Mouse (Mus musculus): ENCODE data around the gene Sord. TPM values are rescaled to one million over a fixed set of nuclear protein-coding genes. Genes with fewer than 3 reads are reported as not detected.
"Not testable (repeated sequence)": the region's sequence is repeated elsewhere in the genome, so short reads cannot be mapped to it uniquely, and the experiment has no call there.

Sord gene
- total RNA-seq (2021) = 10 to 100 TPM; 12.6 to 15.8 TPM
- long read RNA-seq, transcript Sord-201 (9 exons, 2,352 nt) = major isoform, 12 of 15 reads
- long read RNA-seq, partial matches to known transcripts = 1 of 15 reads
- long read RNA-seq, other reads (novel, unspliced or antisense) = 2 of 15 reads

DNA sequence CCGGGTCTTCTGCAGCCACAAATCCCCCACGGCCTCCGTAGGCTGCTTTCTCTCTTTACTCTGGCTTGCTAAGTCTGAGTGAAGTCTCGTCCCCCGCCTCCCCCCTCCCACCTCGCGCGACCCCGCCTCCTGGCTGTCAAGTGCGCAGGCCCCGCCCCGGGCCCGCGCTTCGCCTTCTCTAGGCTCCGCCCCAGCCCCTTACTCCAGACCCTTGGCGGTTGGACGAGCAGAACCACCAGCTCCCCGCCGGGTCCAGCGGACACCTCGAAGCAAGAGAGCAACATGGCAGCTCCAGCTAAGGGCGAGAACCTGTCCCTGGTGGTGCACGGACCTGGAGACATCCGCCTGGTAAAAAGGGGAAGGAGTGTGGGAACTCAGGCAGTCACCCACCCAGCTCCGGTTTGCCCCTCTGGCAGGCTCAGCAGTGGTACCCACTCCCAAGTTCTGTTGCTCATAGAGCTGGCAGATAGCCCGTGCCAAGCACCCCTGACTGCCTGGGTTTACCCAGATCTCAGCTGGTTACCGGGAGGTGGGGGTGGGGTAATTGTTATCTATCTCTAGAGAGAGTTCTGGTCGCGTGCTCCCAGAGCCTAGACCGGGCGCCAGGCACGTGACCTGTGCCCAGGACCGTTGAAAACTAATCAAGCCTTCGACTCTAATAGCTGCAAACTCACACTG lies at the start of gene Sord:
Gene Sord, plus strand, starts transcription at position 139 of the 678 bp plus-strand sequence.
- DNase-seq (ENCODE audit: low spot score in 2 of 2) = peak; percentile 73 to 82

DNA sequence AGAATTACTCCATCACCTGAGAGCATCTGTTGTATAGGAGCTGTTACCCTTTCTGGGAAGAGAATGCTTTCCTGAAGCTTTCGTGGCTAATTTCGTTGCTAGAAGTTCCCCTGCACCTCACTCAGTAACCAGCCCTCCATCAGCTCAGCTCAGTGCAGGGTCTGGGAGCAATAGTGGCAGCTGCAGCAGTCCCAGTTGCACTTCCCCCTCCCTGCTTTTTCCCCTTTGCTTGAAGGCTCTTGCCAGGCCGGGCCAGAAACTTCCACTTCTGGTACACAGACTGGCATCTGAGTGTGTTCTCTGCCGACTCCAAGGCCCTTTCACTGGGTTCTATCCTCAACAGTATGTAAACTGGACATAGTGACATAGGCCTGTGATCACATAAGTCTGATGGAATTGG lies 49.5 kb upstream of the Sord start:
- DNase-seq (ENCODE audit: low spot score in 2 of 2) = no peak

DNA sequence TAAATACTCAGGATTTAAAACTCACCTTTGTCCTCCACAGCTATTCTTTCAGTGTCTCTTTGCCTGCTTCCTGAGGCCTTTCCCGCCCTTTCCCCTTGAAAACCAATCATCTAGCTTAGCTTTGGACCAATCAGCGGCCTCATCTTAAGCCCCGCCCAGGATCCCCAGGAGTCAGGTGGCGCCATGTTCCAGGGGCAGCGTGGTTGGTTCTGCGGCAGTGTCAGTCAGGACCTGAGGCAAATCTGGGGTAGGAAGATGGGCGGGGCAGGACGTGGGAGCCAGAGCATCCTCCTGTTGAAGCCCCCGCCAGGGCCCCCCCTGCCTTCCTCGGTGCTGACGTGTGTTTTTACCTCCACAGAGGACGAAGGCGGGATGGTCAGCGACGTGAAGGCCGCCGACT lies 48.4 kb upstream of the Sord start, which contains the start of the genes Patl2 and Terb2:
Gene Patl2, minus strand, starts transcription at position 84 of the 400 bp plus-strand sequence.
Gene Terb2, plus strand, starts transcription at position 167 of the 400 bp plus-strand sequence.
- no peak for DNase-seq (ENCODE audit: low spot score in 2 of 2)

DNA sequence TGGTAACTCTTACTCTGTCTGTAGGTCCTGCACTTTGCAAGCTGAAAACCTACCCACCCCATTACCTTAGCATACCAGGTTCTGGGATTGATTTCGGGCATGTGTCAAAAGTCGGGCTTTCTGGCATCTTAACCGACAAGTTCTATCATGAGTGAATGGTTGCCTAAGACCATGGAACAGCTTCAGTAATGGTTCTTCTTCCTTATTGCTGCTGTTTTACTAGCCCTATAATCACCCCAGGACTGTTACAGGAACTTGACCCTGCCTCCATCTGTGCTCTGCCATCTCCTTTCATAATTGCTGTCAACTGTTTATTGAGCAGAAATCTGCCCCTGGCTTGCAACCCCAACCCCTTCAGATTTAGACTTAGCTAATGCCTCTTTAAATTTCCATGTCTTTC lies 47.8 kb upstream of the Sord start:
- no peak for DNase-seq (ENCODE audit: low spot score in 2 of 2)

DNA sequence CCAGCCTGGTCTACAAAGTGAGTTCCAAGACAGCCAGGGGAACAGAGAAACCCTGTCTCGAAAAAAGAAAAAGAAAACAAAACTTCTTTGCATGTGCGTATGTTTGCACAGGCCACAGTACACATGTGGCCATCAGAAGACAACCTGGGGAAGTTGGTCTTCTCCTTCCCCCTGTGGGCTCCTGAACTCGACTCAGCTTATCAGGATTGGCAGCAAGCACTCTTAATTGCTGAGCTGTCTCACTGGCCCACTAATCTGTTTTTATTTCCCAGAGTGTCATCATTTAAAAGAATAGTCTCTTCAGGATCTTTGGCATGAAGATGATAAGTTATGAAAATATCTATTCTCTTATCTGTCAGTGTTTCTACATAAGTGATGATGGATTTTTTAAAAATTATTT lies 42.7 kb upstream of the Sord start:
- no peak for DNase-seq (ENCODE audit: low spot score in 2 of 2)

DNA sequence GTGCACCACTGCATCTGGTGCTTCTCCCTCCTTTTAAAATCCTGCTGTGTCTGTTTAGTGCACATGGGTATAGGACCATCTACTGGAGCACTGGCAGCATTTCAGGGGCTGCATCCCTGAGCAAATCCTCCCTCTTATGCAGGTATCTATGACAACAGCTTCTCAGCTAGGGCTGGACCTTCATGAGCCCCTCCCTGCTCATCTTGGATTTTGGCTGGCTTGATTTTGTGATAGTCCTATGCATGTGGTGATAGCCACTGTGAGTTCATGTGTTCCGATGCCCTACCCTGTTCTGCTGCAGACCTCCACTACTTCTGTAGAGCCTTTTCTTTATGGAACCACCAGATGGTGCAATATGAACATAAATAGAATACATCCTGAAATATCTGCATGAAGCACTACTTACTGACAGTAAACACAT lies 40.0 kb upstream of the Sord start:
- DNase-seq (ENCODE audit: low spot score in 2 of 2) = peak; percentile 8 to 16

DNA sequence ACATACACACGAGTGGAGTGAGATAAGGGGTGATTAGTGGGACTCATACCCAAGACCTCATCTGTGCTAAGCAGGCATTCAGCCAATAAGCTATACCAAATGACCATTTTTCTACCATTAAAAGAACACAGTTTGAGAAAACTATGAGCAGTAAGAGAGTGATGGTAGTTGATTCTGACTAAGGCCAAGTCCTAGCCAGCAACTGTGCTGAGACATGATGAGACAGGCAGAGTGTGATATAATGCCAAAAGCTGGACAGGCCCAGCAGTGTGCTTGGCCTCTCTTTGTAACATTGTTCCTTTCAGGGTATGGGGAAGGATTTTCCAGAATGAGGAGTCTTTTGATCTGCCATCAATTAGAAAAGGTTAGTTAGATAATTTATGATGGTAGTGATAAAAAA lies 33.0 kb upstream of the Sord start:
- DNase-seq (ENCODE audit: low spot score in 2 of 2) = no peak

DNA sequence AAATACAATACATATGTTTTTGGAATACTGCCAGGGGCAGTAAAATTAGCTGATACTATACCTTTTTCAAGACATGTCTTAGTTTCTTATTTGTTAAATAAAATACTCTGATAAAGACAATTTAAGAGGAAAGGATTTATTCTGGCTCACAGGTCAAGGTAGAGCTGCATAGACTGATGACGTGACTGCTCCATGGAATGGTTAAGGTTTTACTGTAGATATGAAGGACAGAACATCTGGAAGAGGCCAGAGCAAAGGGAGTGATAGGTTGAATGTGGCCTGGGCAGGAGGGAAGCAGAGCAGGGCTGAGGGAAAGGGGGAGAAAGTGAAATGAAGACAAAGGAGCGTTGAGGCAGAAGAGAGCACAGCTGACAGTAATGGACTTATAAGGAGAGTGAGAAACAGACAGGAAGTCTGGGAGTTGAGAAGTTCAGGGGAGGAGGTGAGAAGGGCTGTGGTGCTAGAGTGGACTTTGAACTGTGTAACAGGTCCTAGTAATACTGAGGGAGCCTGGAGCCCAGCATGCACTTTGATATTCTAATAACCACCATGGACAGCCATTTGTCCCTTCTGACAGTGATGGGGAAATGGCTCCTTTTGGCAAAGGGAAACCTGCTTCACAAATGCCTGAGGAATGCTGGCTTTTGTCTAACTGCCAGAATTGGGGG lies 28.0 kb upstream of the Sord start:
- no peak for DNase-seq (ENCODE audit: low spot score in 2 of 2)

DNA sequence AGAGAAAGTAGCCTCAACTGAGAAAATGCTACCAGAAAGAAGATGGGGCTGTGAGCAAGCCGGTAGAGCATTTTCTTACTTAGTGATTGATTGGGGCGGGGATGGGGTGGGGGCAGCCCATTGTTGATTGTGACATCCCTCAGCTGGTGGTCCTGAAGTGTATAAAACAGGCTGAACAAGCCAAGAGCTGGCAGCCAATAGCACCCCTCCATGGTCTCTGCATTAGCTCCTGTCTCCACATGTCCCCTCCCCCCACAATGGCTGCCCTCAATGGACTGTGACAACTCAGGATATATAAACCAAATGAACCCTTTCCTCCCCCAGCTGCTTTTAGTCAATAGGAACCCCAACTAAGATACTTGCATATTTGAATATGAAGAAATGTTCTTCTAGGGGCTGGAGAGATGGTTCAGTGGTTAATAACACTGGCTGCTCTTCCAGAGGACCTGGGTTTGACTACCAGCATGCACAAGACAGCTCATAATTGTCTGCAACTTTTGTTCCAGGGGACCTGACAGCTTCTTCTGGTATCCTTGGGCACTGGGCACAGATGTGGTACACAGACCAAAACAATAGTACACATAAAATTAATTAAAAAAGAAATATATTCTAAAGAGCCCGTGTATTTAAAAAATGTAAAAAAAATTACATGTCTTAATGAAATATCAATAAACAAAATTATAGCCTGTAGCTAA lies 23.9 kb upstream of the Sord start:
- DNase-seq (ENCODE audit: low spot score in 2 of 2) = no peak

DNA sequence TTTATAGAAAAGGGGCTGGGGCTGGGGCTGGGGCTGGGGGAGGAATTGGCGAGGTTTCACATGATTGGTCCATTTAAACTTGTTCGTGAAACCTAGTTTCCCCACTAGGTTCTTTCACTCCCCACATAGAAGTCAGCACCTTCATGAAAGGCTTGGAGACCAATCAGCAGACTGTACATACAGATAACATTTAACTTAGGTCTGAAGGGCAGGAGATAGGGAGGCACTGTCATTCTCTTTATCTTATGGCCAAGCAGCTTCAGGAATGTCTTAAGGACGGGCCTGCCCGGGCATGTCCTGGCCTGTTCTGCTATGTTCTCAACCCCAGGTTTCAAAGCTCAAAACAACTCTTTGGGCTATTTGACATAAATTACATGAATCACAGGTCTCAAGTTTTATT lies 17.5 kb upstream of the Sord start:
- not testable (repeated sequence) for DNase-seq (ENCODE audit: low spot score in 2 of 2)

DNA sequence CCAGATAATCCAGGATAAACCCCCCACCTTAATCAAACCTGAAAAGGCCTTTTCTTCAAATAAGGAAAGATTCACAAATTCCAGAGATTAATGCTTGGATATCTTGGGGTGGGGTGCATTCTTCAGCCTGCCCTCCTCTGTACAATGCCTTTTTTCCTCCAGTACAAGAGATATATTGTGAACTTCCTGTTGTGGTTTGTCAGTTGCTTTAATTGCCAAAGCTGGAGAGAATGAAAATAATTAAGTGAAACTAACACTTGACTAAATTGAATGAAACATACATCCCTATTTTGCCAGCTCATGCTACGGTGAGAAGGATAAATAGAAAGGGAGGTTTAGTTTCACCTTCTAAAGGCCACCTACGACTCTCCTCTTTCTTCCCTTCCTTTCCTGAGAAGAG lies 16.3 kb upstream of the Sord start:
- DNase-seq (ENCODE audit: low spot score in 2 of 2) = no peak

DNA sequence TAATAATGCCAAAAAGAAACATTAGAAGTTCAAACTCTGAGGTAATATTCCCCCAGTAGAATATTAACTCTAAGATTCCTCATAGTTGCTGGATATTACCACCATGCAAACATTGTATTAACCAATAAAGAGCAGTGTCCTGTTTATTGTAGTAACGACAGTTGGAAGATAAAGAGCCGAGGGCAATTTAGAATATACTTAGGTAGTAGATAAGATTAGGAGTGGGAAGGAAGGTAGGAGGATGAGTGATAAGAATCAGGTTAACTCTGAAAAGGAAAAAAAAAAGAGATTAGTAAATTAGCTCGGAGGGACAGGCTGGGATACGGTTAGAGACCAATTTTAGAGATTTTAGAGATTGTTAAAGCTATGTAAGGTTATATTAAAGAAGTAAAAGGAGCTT lies 13.2 kb upstream of the Sord start:
- DNase-seq (ENCODE audit: low spot score in 2 of 2) = no peak

DNA sequence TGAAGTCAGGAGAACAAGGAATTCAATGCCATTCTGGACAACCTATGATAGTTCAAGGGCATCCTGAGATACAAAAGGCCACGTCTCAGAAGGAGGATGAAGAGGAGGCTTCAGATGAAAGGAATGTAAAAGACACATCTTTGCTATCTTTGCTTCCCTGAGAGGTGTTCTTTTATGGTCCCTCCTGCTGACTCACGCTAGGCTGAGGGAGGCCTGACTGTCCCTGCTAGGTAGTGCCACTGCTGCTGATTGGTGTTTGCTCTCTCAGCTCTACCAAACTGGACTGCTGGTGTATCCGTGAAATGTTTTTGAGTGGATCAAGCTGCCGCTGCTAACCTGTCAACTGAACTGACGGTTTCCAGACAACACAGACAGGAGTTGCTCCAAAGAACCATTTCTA lies 12.8 kb upstream of the Sord start:
- no peak for DNase-seq (ENCODE audit: low spot score in 2 of 2)

DNA sequence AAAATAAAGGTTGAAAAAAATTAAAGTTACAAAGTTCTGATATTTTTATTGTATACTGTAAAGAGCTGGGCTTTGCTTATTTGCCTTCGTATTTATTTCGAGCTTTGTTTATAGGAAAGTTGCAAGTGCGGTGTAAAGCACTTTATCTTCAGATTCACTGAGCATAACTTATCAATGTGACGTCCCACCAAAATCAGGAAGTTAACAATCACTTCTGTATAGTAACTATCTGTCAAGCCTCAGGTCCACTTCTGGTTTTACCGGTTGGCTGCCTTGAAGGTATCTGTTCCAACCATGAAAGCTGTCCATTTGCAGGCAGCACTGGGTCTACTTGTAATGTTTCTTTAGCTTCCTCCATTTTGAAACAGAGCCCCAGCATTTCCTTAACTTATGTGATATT lies 12.3 kb upstream of the Sord start:
- DNase-seq (ENCODE audit: low spot score in 2 of 2) = no peak

DNA sequence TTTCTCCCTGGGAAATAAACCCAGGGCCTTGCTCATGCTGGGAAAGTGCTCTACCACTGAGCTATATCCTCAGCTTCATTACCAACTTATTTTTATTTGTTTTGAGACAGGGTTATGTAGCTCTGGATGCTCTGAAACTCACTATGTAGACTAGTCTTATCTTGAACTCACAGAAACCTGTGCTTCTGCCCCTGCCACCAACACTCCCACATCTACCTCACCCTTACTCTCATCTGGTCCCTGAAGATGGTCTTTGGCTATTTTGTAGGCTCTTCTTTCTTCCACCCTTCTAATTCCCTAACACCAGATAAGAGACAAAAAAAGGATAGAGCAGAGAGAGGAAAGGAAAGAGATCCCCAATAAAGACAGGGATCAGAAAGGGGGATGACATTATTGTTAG lies 10.9 kb upstream of the Sord start:
- DNase-seq (ENCODE audit: low spot score in 2 of 2) = no peak

DNA sequence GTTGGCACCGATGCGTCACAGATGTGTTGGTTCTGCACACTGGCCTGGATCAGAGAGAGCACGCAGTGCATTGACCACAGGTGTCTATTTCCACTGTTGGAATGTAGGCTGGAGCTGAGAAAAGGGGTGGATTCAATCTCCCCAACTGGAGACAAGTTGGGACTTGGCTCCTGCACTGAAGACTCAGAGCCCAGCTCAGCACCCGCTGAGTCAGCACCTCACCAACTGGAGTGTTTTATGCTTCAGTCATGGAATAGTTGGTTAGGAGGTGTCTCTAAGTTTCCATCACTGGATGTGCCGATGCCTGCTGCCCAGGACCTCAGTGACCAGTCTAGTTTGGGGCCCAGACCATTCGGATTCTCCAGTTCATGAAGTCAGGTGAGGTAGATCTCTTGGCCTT lies 4.2 kb upstream of the Sord start:
- DNase-seq (ENCODE audit: low spot score in 2 of 2) = no peak

DNA sequence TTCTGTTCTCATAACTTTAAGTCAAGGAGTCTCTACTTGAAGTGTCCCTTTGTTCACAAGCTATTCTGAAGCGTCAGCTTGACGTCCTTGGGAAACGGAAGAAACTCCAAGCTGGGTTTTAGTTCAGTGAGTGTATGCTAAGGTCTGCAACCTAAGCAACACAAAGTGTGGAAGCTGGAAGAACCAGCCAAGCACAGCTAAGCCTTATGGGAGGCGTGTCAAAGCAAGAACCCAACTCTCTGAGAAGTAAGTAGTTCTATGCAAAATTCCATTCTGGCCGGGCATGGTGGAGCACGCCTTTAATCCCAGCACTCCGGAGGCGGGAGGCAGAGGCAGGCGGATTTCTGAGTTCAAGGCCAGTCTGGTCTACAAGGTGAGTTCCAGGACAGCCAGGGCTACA lies 2.9 kb upstream of the Sord start:
- DNase-seq (ENCODE audit: low spot score in 2 of 2) = no peak

DNA sequence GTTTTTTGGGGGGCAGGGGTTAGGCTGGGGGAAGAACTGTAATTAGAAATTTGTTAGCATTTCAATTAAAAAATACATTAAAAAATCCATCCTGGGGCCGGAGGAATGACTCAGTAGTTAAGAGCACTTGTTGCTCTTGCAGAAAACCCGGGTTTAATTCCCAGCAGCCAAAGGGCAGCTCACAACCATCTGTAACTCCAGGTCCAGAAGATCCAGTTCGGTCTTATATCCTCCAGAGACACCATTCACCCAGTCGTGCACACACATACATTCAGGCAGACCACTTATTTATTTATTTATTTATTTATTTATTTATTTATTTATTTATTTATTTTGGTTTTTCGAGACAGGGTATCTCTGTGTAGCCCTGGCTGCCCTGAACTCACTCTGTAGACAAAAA lies 1.2 kb upstream of the Sord start:
- no peak for DNase-seq (ENCODE audit: low spot score in 2 of 2)

DNA sequence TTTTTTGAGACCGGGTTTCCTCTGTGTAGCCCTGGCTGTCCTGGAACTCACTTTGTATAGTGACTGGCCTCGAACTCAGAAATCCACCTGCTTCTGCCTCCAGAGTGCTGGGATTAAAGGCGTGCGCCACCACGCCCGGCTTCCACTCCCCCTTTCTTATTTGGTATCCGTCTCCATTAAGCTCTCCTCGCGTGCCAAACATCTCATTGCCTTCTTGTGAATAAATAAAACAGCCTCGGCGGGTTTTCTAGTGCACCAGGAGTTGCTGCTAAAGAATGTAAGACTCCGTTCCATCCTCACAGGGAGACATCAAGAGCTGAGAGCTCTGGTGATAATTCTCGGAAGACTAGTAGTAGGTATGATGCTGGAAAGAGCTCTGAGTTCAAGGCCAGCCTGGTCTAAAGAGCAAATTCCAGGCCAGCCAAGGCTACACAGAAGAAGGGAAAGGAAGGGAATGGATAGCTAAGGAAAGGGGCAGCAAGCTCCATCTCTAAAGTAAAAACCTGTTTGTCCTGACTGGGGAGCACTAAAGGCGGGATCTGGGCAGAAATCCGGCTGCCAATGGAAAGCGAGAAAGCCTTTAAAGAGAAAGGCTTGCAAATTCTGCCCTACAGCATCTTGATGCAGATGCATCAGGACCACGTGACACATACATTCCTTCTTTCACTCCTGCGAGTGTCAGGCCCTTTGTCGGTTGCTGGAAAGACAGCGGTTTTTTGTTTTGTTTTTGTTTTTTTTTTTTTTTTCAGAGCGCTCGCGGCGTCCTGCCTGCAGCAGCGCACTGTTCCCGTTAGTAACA lies 591 bp upstream of the Sord start:
- DNase-seq (ENCODE audit: low spot score in 2 of 2) = peak; percentile 34

DNA sequence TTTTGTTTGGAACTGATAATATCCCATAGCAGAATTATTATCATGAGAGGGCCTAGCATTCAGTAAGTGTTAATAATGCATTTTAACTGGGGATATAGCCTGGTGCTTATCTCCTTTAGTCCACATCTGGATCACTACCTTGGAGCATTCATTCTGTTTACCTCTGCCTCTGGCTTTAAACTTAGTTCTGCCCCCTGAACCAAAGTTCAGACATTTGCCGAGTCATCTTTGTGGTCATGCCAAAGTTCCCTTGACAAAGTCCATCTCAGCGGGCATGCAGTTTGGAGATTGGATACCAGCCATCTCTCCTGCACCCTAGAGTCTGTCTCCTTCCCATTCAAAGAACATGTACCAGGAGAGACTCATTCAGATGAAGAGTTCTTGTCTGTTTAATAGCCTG lies 876 bp downstream of the Sord start:
- DNase-seq (ENCODE audit: low spot score in 2 of 2) = no peak

DNA sequence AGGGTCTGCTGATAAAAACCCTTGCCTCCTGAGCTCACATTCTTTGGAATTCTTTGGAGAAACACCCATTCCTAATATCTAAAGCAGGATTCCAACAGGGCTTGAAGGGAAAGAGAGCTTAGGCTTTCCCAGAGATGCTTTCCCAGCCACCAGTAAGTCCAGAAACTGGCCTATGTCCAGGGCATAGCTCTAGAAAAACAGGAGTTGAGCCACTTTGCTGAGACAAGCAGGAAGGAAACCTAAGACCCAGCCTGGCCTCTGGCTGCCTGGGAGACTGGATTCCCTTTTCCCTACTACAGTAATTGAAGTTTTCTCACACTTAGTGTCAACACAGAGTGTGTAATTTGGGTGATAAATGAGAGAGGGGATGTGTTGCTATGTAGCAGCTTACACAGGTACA lies 1.8 kb downstream of the Sord start:
- DNase-seq (ENCODE audit: low spot score in 2 of 2) = no peak

Measured in layer of hippocampus, postnatal 10 days (tissue).